23 mouse cellular contexts compared by ENCODE assay signal in the genomic region with DNA sequence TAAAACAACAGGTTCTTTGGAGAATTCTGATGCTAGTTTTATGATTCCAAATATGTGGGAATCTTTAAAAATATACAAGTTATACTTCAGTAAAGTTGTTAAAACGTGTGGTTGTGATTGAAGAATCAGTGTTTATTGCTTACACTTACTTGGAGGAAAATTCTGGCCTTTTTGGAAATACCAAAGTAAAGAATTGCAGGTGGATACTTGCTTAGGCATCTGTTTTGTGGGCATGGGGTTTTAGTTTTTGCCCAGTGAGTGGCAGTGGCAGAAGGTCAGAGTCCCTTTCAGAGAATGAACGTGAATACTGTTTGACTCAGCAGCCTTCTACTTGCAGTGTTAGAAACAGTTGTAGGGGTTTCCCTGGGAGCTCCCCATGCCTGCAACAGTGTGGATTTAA. TPM values are rescaled to one million over a fixed set of nuclear protein-coding genes. Genes with fewer than 3 reads are reported as not detected.
DNase-seq lines count a peak whose midpoint lies in the region; TF ChIP-seq lines count a peak whose summit lies in the region.
"Had no signal": no experiment of that assay in that cellular context is flagged by ENCODE, and none has a peak within 500 bp of the region (broad histone marks: within the 10 kb centered on the region; RNA-seq: fewer than 3 reads in every experiment).

No protein-coding gene starts in this region.

- no peak overlapping the region for H3K4me3 ChIP-seq in gastrocnemius, adult 2 months
- H3K4me3 ChIP-seq in kidney, adult 2 months (ENCODE audit: insufficient read depth, low read depth, low read length) = no peak overlapping the region
- H3K4me3 ChIP-seq in CH12.LX (replicated peaks in 1 of 3; ENCODE audit: low read depth in 2 of 3, low read length in 2 of 3, poor library complexity in 1 of 3) = no peak overlapping the region
- H3K4me3 ChIP-seq: embryonic facial prominence, embryonic 13.5 days; embryonic facial prominence, embryonic 15.5 days; erythroblast, embryonic 14.5 days; forebrain, embryonic 13.5 days; forebrain, embryonic 15.5 days had no signal

- in situ Hi-C loops in CH12.LX (cut with MboI; ENCODE audit: low pct_ligation_motif_present, low pct_unique_long_range_greater_than_20kb, low sequenced_read_pairs) = no loop called here

- TF ChIP-seq POLR2A in kidney, adult 2 months (IDR thresholded peaks at IDR 0.05; ENCODE audit: low read depth, low read length) = no peak
- TF ChIP-seq POLR2A in CH12.LX (IDR thresholded peaks at IDR 0.05; ENCODE audit: low read depth, low read length) = no peak

- H3K9me3 ChIP-seq in CH12.LX (replicated peaks; ENCODE audit: low read length) = no peaks in the 10 kb centered on the region
- H3K9me3 ChIP-seq: embryonic facial prominence, embryonic 13.5 days; embryonic facial prominence, embryonic 15.5 days; forebrain, embryonic 13.5 days; forebrain, embryonic 15.5 days had no signal

- H3K36me3 ChIP-seq in kidney, adult 2 months (ENCODE audit: control insufficient read depth, insufficient read depth, low read length) = peaks cover 8% of the 10 kb centered on the region
- peaks cover 40 to 66% of the 10 kb centered on the region in 2 experiments for H3K36me3 ChIP-seq in CH12.LX (replicated peaks in 1 of 2; ENCODE audit: control insufficient read depth in 1 of 2, insufficient read depth in 1 of 2, low read length in 1 of 2)

- no peak overlapping the region for H3K4me2 ChIP-seq in CH12.LX (ENCODE audit: insufficient read depth, low read depth, poor library complexity, severe bottlenecking)
- H3K4me2 ChIP-seq: embryonic facial prominence, embryonic 13.5 days; embryonic facial prominence, embryonic 15.5 days; forebrain, embryonic 13.5 days; forebrain, embryonic 15.5 days had no signal

- peak overlapping the region; percentile 83; the same call in 1 of the 2 replicates for H3K27ac ChIP-seq in gastrocnemius, adult 2 months
- 0 out of 2 replicates have a peak overlapping the region, but pooled peaks have one; percentile 31 for H3K27ac ChIP-seq in kidney, adult 2 months (ENCODE audit: insufficient read depth, low read depth, low read length)
- H3K27ac ChIP-seq in CH12.LX (ENCODE audit: insufficient read depth, low read depth) = no peak overlapping the region; the same call in 1 of the 2 replicates
- H3K27ac ChIP-seq: embryonic facial prominence, embryonic 13.5 days; embryonic facial prominence, embryonic 15.5 days; forebrain, embryonic 13.5 days; forebrain, embryonic 15.5 days had no signal

- no peaks in the 10 kb centered on the region; the same call in 1 of the 2 replicates for H3K4me1 ChIP-seq in kidney, adult 2 months (ENCODE audit: control insufficient read depth, insufficient read depth, low read length)
- H3K4me1 ChIP-seq in CH12.LX (ENCODE audit: control insufficient read depth in 1 of 2, insufficient read depth in 2 of 2) = peaks cover 17 to 55% of the 10 kb centered on the region in 2 experiments
- H3K4me1 ChIP-seq: embryonic facial prominence, embryonic 13.5 days; embryonic facial prominence, embryonic 15.5 days; forebrain, embryonic 13.5 days; forebrain, embryonic 15.5 days had no signal

- H3K27me3 ChIP-seq in kidney, adult 2 months (replicated peaks; ENCODE audit: control insufficient read depth, insufficient read depth, low read length) = no peaks in the 10 kb centered on the region
- H3K27me3 ChIP-seq in CH12.LX (replicated peaks) = no peaks in the 10 kb centered on the region
- H3K27me3 ChIP-seq: embryonic facial prominence, embryonic 13.5 days; embryonic facial prominence, embryonic 15.5 days; forebrain, embryonic 13.5 days; forebrain, embryonic 15.5 days had no signal

- TF ChIP-seq EP300 in CH12.LX (IDR thresholded peaks at IDR 0.05; ENCODE audit: low read length) = peak; percentile 10; the same call in 1 of the 2 replicates

- no peak overlapping the region for H3K9ac ChIP-seq in CH12.LX (ENCODE audit: insufficient read depth, low read depth)
- H3K9ac ChIP-seq: embryonic facial prominence, embryonic 13.5 days; embryonic facial prominence, embryonic 15.5 days; forebrain, embryonic 13.5 days; forebrain, embryonic 15.5 days; forebrain, postnatal 0 days had no signal

- no peak for TF ChIP-seq CTCF in gastrocnemius, adult 2 months (IDR thresholded peaks at IDR 0.05)
- no peak for TF ChIP-seq CTCF in kidney, adult 2 months (conservative IDR thresholded peaks at IDR 0.05; ENCODE audit: insufficient read depth, insufficient read length, low read depth, low read length)
- TF ChIP-seq CTCF in CH12.LX (conservative IDR thresholded peaks at IDR 0.05 in 1 of 2, IDR thresholded peaks at IDR 0.05 in 1 of 2; ENCODE audit: low read depth in 2 of 2, low read length in 2 of 2) = no peak

- TF ChIP-seq RAD21 in CH12.LX (IDR thresholded peaks at IDR 0.05; ENCODE audit: low read depth, low read length) = no peak

- intact Hi-C loops in gastrocnemius, adult 2 months (cut with DNase I) = no loop called here

- WGBS in kidney, adult 2 months = 66% methylated on average over 2 of the region's 2 CpGs

- H3K79me2 ChIP-seq in CH12.LX (replicated peaks; ENCODE audit: control insufficient read depth, extremely low read depth, insufficient read depth, poor library complexity, severe bottlenecking) = peaks cover 13% of the 10 kb centered on the region

- dilution Hi-C loops in CH12.LX (cut with MboI; ENCODE audit: extremely low pct_ligation_motif_present, extremely low pct_unique_long_range_greater_than_20kb, low sequenced_read_pairs) = no loop called here

- DNase-seq in gastrocnemius, adult 2 months = no peak
- no peak for DNase-seq in gastrocnemius, postnatal 25 days
- peak; percentile 37 for DNase-seq in kidney, adult 2 months
- no peak for DNase-seq in kidney, postnatal 25 days
- no peak for DNase-seq in CH12.LX (ENCODE audit: extremely low read depth)
- no peak for DNase-seq in thymus, postnatal 0 days (ENCODE audit: low spot score)
- DNase-seq: adrenal gland, adult 2 months; adrenal gland, postnatal 10 days; adrenal gland, postnatal 25 days; B cell, adult 2 months; cerebellum, adult 11 months; cerebellum, adult 18-20 months; cerebellum, adult 8-10 months; cerebellum, adult 9-11 months; cerebellum, postnatal 14 days; cerebellum, postnatal 36 days; embryo, embryonic 11 days; forebrain, postnatal 0 days had no signal

TF ChIP-seq in CH12.LX, 34 proteins besides CTCF, POLR2A, EP300 and RAD21:
- peak; percentile 45 for TF ChIP-seq BHLHE40 (IDR thresholded peaks at IDR 0.05; ENCODE audit: low read depth, low read length)
- no peak for TF ChIP-seq USF1 (IDR thresholded peaks at IDR 0.05; ENCODE audit: low read depth, low read length)
- TF ChIP-seq TCF12 (IDR thresholded peaks at IDR 0.05; ENCODE audit: low read depth, low read length) = 0 out of 2 replicates have a peak, but pooled peaks have one; percentile 28
- no peak for TF ChIP-seq TBP (conservative IDR thresholded peaks at IDR 0.05; ENCODE audit: low read depth, low read length)
- TF ChIP-seq CHD1 (IDR thresholded peaks at IDR 0.05; ENCODE audit: low read depth, low read length) = peak; percentile 57; the same call in 1 of the 2 replicates
- TF ChIP-seq IRF4 (IDR thresholded peaks at IDR 0.05; ENCODE audit: low read depth, low read length) = peak; percentile 56; the same call in 1 of the 2 replicates
- 0 out of 2 replicates have a peak, but pooled peaks have one; percentile 25 for TF ChIP-seq MEF2A (IDR thresholded peaks at IDR 0.05; ENCODE audit: borderline replicate concordance, low read depth, low read length)

RNA-seq across cellular contexts. Expression of gene Larp4b, which starts 40.7 kb away (rescaled TPM):
- total RNA-seq in gastrocnemius, adult 2 months (2021) = 10 to 100 TPM; 67.7 to 78.6 TPM
- 10 to 100 TPM; 66.1 to 69.8 TPM for total RNA-seq in gastrocnemius, postnatal 25 days (2021)
- 17.9 and 21.5 TPM in 2 replicates for polyA plus RNA-seq in kidney, adult 2 months (2012; rRNA removed)
- total RNA-seq in CH12.LX (2012; rRNA removed) (52.5 and 57.9 TPM in 2 replicates), CH12.LX (2014; rRNA removed) (58.3 and 65.4 TPM in 2 replicates)
- polyA plus RNA-seq in CH12.LX (2012; ENCODE audit: insufficient read length, low read depth) = 52.3 and 63.3 TPM in 2 replicates
- polyA plus RNA-seq in thymus, postnatal 0 days (2015; fragmentation: Nextera tagmentation; extraction: Ambion mirVana) = 31.1 and 33.2 TPM in 2 replicates
